Comparison of ENCODE assay signal across 27 mouse cellular contexts in genomic region chr8:96012002-96012401, GRCm38 (mm10).
DNase-seq lines count a peak whose midpoint lies in the region; ATAC-seq and TF ChIP-seq lines count a peak whose summit lies in the region.
"Had no signal": no experiment of that assay in that cellular context is flagged by ENCODE, and none has a peak within 500 bp of the region (broad histone marks: within the 10 kb centered on the region; RNA-seq: fewer than 3 reads in every experiment).

No protein-coding gene starts in this region.

- H3K4me1 ChIP-seq in embryonic facial prominence, embryonic 11.5 days (ENCODE audit: control insufficient read depth, insufficient read depth, low read length) = no peaks in the 10 kb centered on the region
- H3K4me1 ChIP-seq in embryonic facial prominence, embryonic 10.5 days = no peaks in the 10 kb centered on the region
- H3K4me1 ChIP-seq in lung, embryonic 14.5 days (ENCODE audit: insufficient read depth) = no peaks in the 10 kb centered on the region
- H3K4me1 ChIP-seq: embryonic facial prominence, embryonic 12.5 days; heart, embryonic 12.5 days; limb, embryonic 10.5 days; limb, embryonic 15.5 days; liver, embryonic 13.5 days; midbrain, embryonic 10.5 days; midbrain, embryonic 15.5 days had no signal

- no peak overlapping the region for H3K4me2 ChIP-seq in embryonic facial prominence, embryonic 11.5 days (ENCODE audit: low read depth, low read length)
- H3K4me2 ChIP-seq in lung, embryonic 14.5 days = no peak overlapping the region
- H3K4me2 ChIP-seq: embryonic facial prominence, embryonic 12.5 days; heart, embryonic 12.5 days; hindbrain, embryonic 14.5 days; limb, embryonic 15.5 days; liver, embryonic 13.5 days; midbrain, embryonic 15.5 days had no signal

- H3K9ac ChIP-seq in embryonic facial prominence, embryonic 11.5 days (replicated peaks; ENCODE audit: low read length) = no peak overlapping the region
- no peak overlapping the region for H3K9ac ChIP-seq in lung, embryonic 14.5 days
- H3K9ac ChIP-seq: embryonic facial prominence, embryonic 12.5 days; heart, embryonic 12.5 days; hindbrain, embryonic 14.5 days; limb, embryonic 15.5 days; liver, embryonic 13.5 days; midbrain, embryonic 15.5 days had no signal

- no peak for ATAC-seq in embryonic facial prominence, embryonic 11.5 days (replicated peaks; ENCODE audit: insufficient number of reproducible peaks, low FRiP score, low TSS enrichment, low read depth)
- no peak for ATAC-seq in lung, embryonic 14.5 days (ENCODE audit: insufficient read depth)
- no peak for ATAC-seq in Patski
- ATAC-seq: CD4-positive, CD25-positive, alpha-beta regulatory T cell, adult 4 months; forebrain, embryonic 16.5 days; intestine, postnatal 0 days; midbrain, embryonic 15.5 days had no signal

- no peak overlapping the region for H3K27ac ChIP-seq in embryonic facial prominence, embryonic 11.5 days (replicated peaks; ENCODE audit: low read depth, low read length)
- H3K27ac ChIP-seq in embryonic facial prominence, embryonic 10.5 days (replicated peaks) = no peak overlapping the region
- H3K27ac ChIP-seq in lung, embryonic 14.5 days (ENCODE audit: low read depth) = no peak overlapping the region
- H3K27ac ChIP-seq: embryonic facial prominence, embryonic 12.5 days; gastrocnemius, adult 2 months; hindbrain, embryonic 14.5 days; limb, embryonic 10.5 days; limb, embryonic 15.5 days; liver, embryonic 13.5 days; midbrain, embryonic 10.5 days; midbrain, embryonic 15.5 days had no signal

- no peak overlapping the region for H3K4me3 ChIP-seq in embryonic facial prominence, embryonic 11.5 days (ENCODE audit: low read depth, low read length)
- H3K4me3 ChIP-seq in embryonic facial prominence, embryonic 10.5 days = no peak overlapping the region
- H3K4me3 ChIP-seq in lung, embryonic 14.5 days (ENCODE audit: low read depth, low read length) = no peak overlapping the region
- H3K4me3 ChIP-seq: embryonic facial prominence, embryonic 12.5 days; gastrocnemius, adult 2 months; heart, embryonic 12.5 days; limb, embryonic 10.5 days; limb, embryonic 15.5 days; liver, embryonic 13.5 days; midbrain, embryonic 10.5 days; midbrain, embryonic 15.5 days had no signal

- CTCF ChIA-PET in Patski (lab: Charles Lee) = no interaction called here

- POLR2A ChIA-PET in Patski (lab: Charles Lee) = no interaction called here

- no peaks in the 10 kb centered on the region for H3K36me3 ChIP-seq in embryonic facial prominence, embryonic 11.5 days (replicated peaks; ENCODE audit: control insufficient read depth, insufficient read depth, low read depth, low read length)
- no peaks in the 10 kb centered on the region for H3K36me3 ChIP-seq in embryonic facial prominence, embryonic 10.5 days (replicated peaks)
- no peaks in the 10 kb centered on the region for H3K36me3 ChIP-seq in lung, embryonic 14.5 days (ENCODE audit: insufficient read depth)
- H3K36me3 ChIP-seq: embryonic facial prominence, embryonic 12.5 days; heart, embryonic 12.5 days; limb, embryonic 10.5 days; limb, embryonic 15.5 days; liver, embryonic 13.5 days; midbrain, embryonic 10.5 days; midbrain, embryonic 15.5 days had no signal

- no peak for TF ChIP-seq CTCF in lung, embryonic 14.5 days (IDR thresholded peaks at IDR 0.05; ENCODE audit: low read depth)
- peak; percentile 24 for TF ChIP-seq CTCF in Patski (IDR thresholded peaks at IDR 0.05)

- in situ Hi-C loops in Patski (cut with MboI; ENCODE audit: low pct_unique_long_range_greater_than_20kb) = no loop called here

- WGBS in embryonic facial prominence, embryonic 11.5 days = 96% methylated on average over 1 of the region's 1 CpGs
- WGBS in embryonic facial prominence, embryonic 10.5 days = 97% methylated on average over 1 of the region's 1 CpGs
- 76% methylated on average over 1 of the region's 1 CpGs for WGBS in lung, embryonic 14.5 days

- H3K27me3 ChIP-seq in embryonic facial prominence, embryonic 11.5 days (ENCODE audit: control insufficient read depth, insufficient read depth, low read length) = no peaks in the 10 kb centered on the region
- H3K27me3 ChIP-seq in embryonic facial prominence, embryonic 10.5 days (replicated peaks; ENCODE audit: low read depth, poor library complexity, severe bottlenecking) = no peaks in the 10 kb centered on the region
- no peaks in the 10 kb centered on the region for H3K27me3 ChIP-seq in lung, embryonic 14.5 days (ENCODE audit: insufficient read depth, low read length)
- H3K27me3 ChIP-seq in Patski = peaks cover 3% of the 10 kb centered on the region
- H3K27me3 ChIP-seq: embryonic facial prominence, embryonic 12.5 days; heart, embryonic 12.5 days; limb, embryonic 15.5 days; liver, embryonic 13.5 days; midbrain, embryonic 15.5 days had no signal

- H3K9me3 ChIP-seq in embryonic facial prominence, embryonic 11.5 days (replicated peaks; ENCODE audit: control insufficient read depth, low read length) = no peaks in the 10 kb centered on the region
- no peaks in the 10 kb centered on the region for H3K9me3 ChIP-seq in embryonic facial prominence, embryonic 10.5 days
- no peaks in the 10 kb centered on the region for H3K9me3 ChIP-seq in lung, embryonic 14.5 days (ENCODE audit: low read depth, low read length)
- H3K9me3 ChIP-seq: embryonic facial prominence, embryonic 12.5 days; heart, embryonic 12.5 days; limb, embryonic 10.5 days; limb, embryonic 15.5 days; liver, embryonic 13.5 days; midbrain, embryonic 10.5 days; midbrain, embryonic 15.5 days had no signal

- DNase-seq in embryonic facial prominence, embryonic 11.5 days (ENCODE audit: low spot score) = peak; percentile 15
- DNase-seq in embryonic facial prominence, embryonic 10.5 days (ENCODE audit: low spot score) = no peak
- peak; percentile 8 for DNase-seq in lung, embryonic 14.5 days
- no peak for DNase-seq in lung, adult 18-20 months
- no peak for DNase-seq in Patski (ENCODE audit: low read depth, low spot score)
- no peak for DNase-seq in adrenal gland, postnatal 10 days
- no peak for DNase-seq in thymus, adult 18-20 months
- DNase-seq: adrenal gland, adult 8-10 months; cerebellum, adult 8-10 months; cerebellum, postnatal 25 days; gastrocnemius, adult 2 months; gastrocnemius, postnatal 36 days; heart, adult 18-20 months; kidney, postnatal 14 days; liver, embryonic 13.5 days; lung, adult 2 months; right cerebral cortex, adult 18-20 months had no signal

Comparison
In these comparisons a context has a peak if more than half of its experiments do, and no peak if none do; other contexts are left out.
1. DNase-seq: peak in embryonic facial prominence, embryonic 11.5 days (single experiment) and lung, embryonic 14.5 days (single experiment); none in embryonic facial prominence, embryonic 10.5 days (single experiment), lung, adult 18-20 months (0 of 2), Patski (single experiment), adrenal gland, postnatal 10 days (single experiment) and thymus, adult 18-20 months (0 of 2).